12 mouse cellular contexts compared by ENCODE assay signal in genomic region chr7:27189271-27189931, GRCm38 (mm10). TPM values are rescaled to one million over a fixed set of nuclear protein-coding genes. Genes with fewer than 3 reads are reported as not detected.
A peak's percentile ranks its signal among the peaks of the same experiment; 100 is the strongest.
DNase-seq lines count a peak whose midpoint lies in the region; ATAC-seq and TF ChIP-seq lines count a peak whose summit lies in the region.
"Had no signal": no experiment of that assay in that cellular context is flagged by ENCODE, and none has a peak within 500 bp of the region (broad histone marks: within the 10 kb centered on the region; RNA-seq: fewer than 3 reads in every experiment).

No protein-coding gene starts in this region.

- no peak overlapping the region for H3K4me2 ChIP-seq in liver, embryonic 11.5 days

- peak; percentile 21; the same call in 1 of the 2 replicates for TF ChIP-seq CTCF in cerebellum, adult 2 months (IDR thresholded peaks at IDR 0.05; ENCODE audit: borderline replicate concordance, insufficient read depth, low read depth, low read length)
- peak; percentile 54 for TF ChIP-seq CTCF in liver, adult 2 months (IDR thresholded peaks at IDR 0.05; ENCODE audit: low read depth, low read length)

- DNase-seq in cerebellum, adult 2 months: no peak
- DNase-seq in cerebellum, adult 18-20 months: no peak
- no peak for DNase-seq in liver, adult 2 months (ENCODE audit: extremely low read depth, low read depth, low spot score)
- no peak for DNase-seq in liver, embryonic 11.5 days (ENCODE audit: low spot score)
- DNase-seq in B cell, adult 2 months: peak; percentile 23 to 28
- peak; percentile 34 for DNase-seq in induced T-regulatory cell, adult 2 months (ENCODE audit: low read depth)
- DNase-seq in cerebellum, adult 8-10 months: no peak
- no peak for DNase-seq in adrenal gland, adult 2 months

- H3K27me3 ChIP-seq in cerebellum, adult 2 months (ENCODE audit: control insufficient read depth, insufficient read depth, low read length): no peaks in the 10 kb centered on the region
- no peaks in the 10 kb centered on the region for H3K27me3 ChIP-seq in liver, adult 2 months (ENCODE audit: control insufficient read depth, insufficient read depth, low read length)
- no peaks in the 10 kb centered on the region for H3K27me3 ChIP-seq in liver, embryonic 11.5 days (replicated peaks; ENCODE audit: control insufficient read depth, insufficient read depth, low read length)

- H3K27ac ChIP-seq in cerebellum, adult 2 months (ENCODE audit: insufficient read depth, low read length): no peak overlapping the region
- H3K27ac ChIP-seq in liver, adult 2 months (replicated peaks; ENCODE audit: insufficient read depth, low read depth, low read length): no peak overlapping the region
- H3K27ac ChIP-seq in liver, embryonic 11.5 days (ENCODE audit: low read depth, low read length): no peak overlapping the region
- H3K27ac ChIP-seq: macrophage had no signal

- H3K9ac ChIP-seq in liver, adult 2 months (ENCODE audit: low read depth, low read length): no peak overlapping the region
- H3K9ac ChIP-seq in liver, embryonic 11.5 days (ENCODE audit: low read depth, low read length): no peak overlapping the region

- no peaks in the 10 kb centered on the region for H3K4me1 ChIP-seq in cerebellum, adult 2 months (ENCODE audit: control insufficient read depth, insufficient read depth, low read length)
- H3K4me1 ChIP-seq in liver, adult 2 months (ENCODE audit: control insufficient read depth, insufficient read depth, low read length): peaks cover 8% of the 10 kb centered on the region
- H3K4me1 ChIP-seq in liver, embryonic 11.5 days (replicated peaks; ENCODE audit: control insufficient read depth, insufficient read depth, low read length): peaks cover 5% of the 10 kb centered on the region

- WGBS in cerebellum, adult 2 months: 44% methylated on average over 10 of the region's 10 CpGs
- WGBS in liver, adult 2 months: 98% methylated on average over 10 of the region's 10 CpGs
- WGBS in liver, embryonic 11.5 days: 98% methylated on average over 10 of the region's 10 CpGs

- no peak overlapping the region for H3K4me3 ChIP-seq in cerebellum, adult 2 months (replicated peaks; ENCODE audit: insufficient read depth, low read depth, low read length)
- H3K4me3 ChIP-seq in liver, adult 2 months (ENCODE audit: insufficient read depth, low read depth, low read length): no peak overlapping the region
- H3K4me3 ChIP-seq in liver, embryonic 11.5 days (ENCODE audit: low read depth, low read length): no peak overlapping the region

- H3K9me3 ChIP-seq in liver, embryonic 11.5 days (ENCODE audit: control insufficient read depth, low read length): no peaks in the 10 kb centered on the region

- peaks cover 15% of the 10 kb centered on the region; the same call in 1 of the 2 replicates for H3K79me2 ChIP-seq in liver, adult 2 months (ENCODE audit: control insufficient read depth, insufficient read depth, low read length)

- peaks cover 59% of the 10 kb centered on the region for H3K36me3 ChIP-seq in liver, adult 2 months (ENCODE audit: control insufficient read depth, insufficient read depth, low read length)
- peaks cover 91% of the 10 kb centered on the region for H3K36me3 ChIP-seq in liver, embryonic 11.5 days (ENCODE audit: control insufficient read depth, insufficient read depth, low read length)

- no peak for TF ChIP-seq POLR2A in cerebellum, adult 2 months (IDR thresholded peaks at IDR 0.05; ENCODE audit: borderline replicate concordance, insufficient read depth, low read length)
- no peak for TF ChIP-seq POLR2A in liver, adult 2 months (IDR thresholded peaks at IDR 0.05; ENCODE audit: extremely low read depth, insufficient read depth, low read length)

- ATAC-seq in liver, embryonic 11.5 days (replicated peaks; ENCODE audit: low FRiP score): no peak

RNA-seq across cellular contexts. Expression of gene BC024978, which starts 6.2 kb away (rescaled TPM):
- polyA plus RNA-seq in cerebellum, adult 2 months (2012; rRNA removed): 17.9 and 18.8 TPM in 2 replicates
- 3.9 and 4.2 TPM in 2 replicates for total RNA-seq in liver, adult 2 months (2014; rRNA removed)
- 10.2 and 13.8 TPM in 2 replicates for polyA plus RNA-seq in liver, adult 2 months (2012; rRNA removed)
- 2.5 and 2.8 TPM in 2 replicates for polyA plus RNA-seq in liver, embryonic 11.5 days (2014; fragmentation: Nextera tagmentation; extraction: Ambion mirVana)
- 10 to 100 TPM; 21.6 to 24.9 TPM for total RNA-seq in adrenal gland, adult 2 months (2021)
- polyA plus RNA-seq in adrenal gland, adult 2 months (2012; rRNA removed): 24.9 and 25.2 TPM in 2 replicates

RNA-seq across cellular contexts. Expression of gene Snrpa, which starts 6.7 kb away (rescaled TPM):
- 158 and 173 TPM in 2 replicates for polyA plus RNA-seq in cerebellum, adult 2 months (2012; rRNA removed)
- 10.5 and 17.0 TPM in 2 replicates for total RNA-seq in liver, adult 2 months (2014; rRNA removed)
- 76.8 and 79.1 TPM in 2 replicates for polyA plus RNA-seq in liver, adult 2 months (2012; rRNA removed)
- polyA plus RNA-seq in liver, embryonic 11.5 days (2014; fragmentation: Nextera tagmentation; extraction: Ambion mirVana): 282 and 294 TPM in 2 replicates
- 10 to 100 TPM; 72.5 to 93.0 TPM for total RNA-seq in adrenal gland, adult 2 months (2021)
- polyA plus RNA-seq in adrenal gland, adult 2 months (2012; rRNA removed): 223 and 231 TPM in 2 replicates

RNA-seq across cellular contexts. Expression of gene Mia, which starts 8.4 kb away (rescaled TPM):
- 11.2 and 16.9 TPM in 2 replicates for polyA plus RNA-seq in cerebellum, adult 2 months (2012; rRNA removed)
- total RNA-seq in liver, adult 2 months (2014; rRNA removed): not detected in 2 replicates
- polyA plus RNA-seq in liver, adult 2 months (2012; rRNA removed): 0.67 and 1.1 TPM in 2 replicates
- polyA plus RNA-seq in liver, embryonic 11.5 days (2014; fragmentation: Nextera tagmentation; extraction: Ambion mirVana): 0.73 and 1.3 TPM in 2 replicates
- total RNA-seq in adrenal gland, adult 2 months (2021): not detected
- polyA plus RNA-seq in adrenal gland, adult 2 months (2012; rRNA removed): 0.44 TPM in 1 of 2 replicates, not detected in the other
- total RNA-seq: gastrocnemius, postnatal 4 days had no signal
- polyA plus RNA-seq: macrophage had no signal

RNA-seq across cellular contexts. Expression of gene Gm21983, which starts 8.5 kb away (rescaled TPM):
- not detected in 2 replicates for polyA plus RNA-seq in cerebellum, adult 2 months (2012; rRNA removed)
- total RNA-seq in liver, adult 2 months (2014; rRNA removed): 0.09 and 0.20 TPM in 2 replicates
- polyA plus RNA-seq in liver, adult 2 months (2012; rRNA removed): 0.39 TPM in 1 of 2 replicates, not detected in the other
- not detected in 2 replicates for polyA plus RNA-seq in liver, embryonic 11.5 days (2014; fragmentation: Nextera tagmentation; extraction: Ambion mirVana)
- not detected for total RNA-seq in adrenal gland, adult 2 months (2021)
- 0.10 TPM in 1 of 2 replicates, not detected in the other for polyA plus RNA-seq in adrenal gland, adult 2 months (2012; rRNA removed)
- total RNA-seq: gastrocnemius, postnatal 4 days; layer of hippocampus, postnatal 25 days had no signal
- polyA plus RNA-seq: cortical plate, adult 2 months; macrophage had no signal

RNA-seq across cellular contexts. Expression of gene Rab4b, which starts 10.7 kb away (rescaled TPM):
- 175 and 176 TPM in 2 replicates for polyA plus RNA-seq in cerebellum, adult 2 months (2012; rRNA removed)
- total RNA-seq in liver, adult 2 months (2014; rRNA removed): 8.7 and 10.1 TPM in 2 replicates
- 27.5 and 28.3 TPM in 2 replicates for polyA plus RNA-seq in liver, adult 2 months (2012; rRNA removed)
- polyA plus RNA-seq in liver, embryonic 11.5 days (2014; fragmentation: Nextera tagmentation; extraction: Ambion mirVana): 40.9 and 44.8 TPM in 2 replicates
- total RNA-seq in adrenal gland, adult 2 months (2021): 10 to 100 TPM; 53.2 to 60.9 TPM
- polyA plus RNA-seq in adrenal gland, adult 2 months (2012; rRNA removed): 86.9 and 97.4 TPM in 2 replicates

Comparison
In these comparisons a context has a peak if more than half of its experiments do, and no peak if none do; other contexts are left out.
1. DNase-seq: peak in B cell, adult 2 months (2 of 2) and induced T-regulatory cell, adult 2 months (single experiment); none in cerebellum, adult 2 months (0 of 2), cerebellum, adult 18-20 months (0 of 2), liver, adult 2 months (single experiment), liver, embryonic 11.5 days (single experiment), cerebellum, adult 8-10 months (single experiment) and adrenal gland, adult 2 months (single experiment).